Mouse (Mus musculus) gonadal fat pad, adult 2 months (tissue): ENCODE results near the gene Pcsk6. TPM values are rescaled to one million over a fixed set of nuclear protein-coding genes. Genes with fewer than 3 reads are reported as not detected.

ENCODE experiments used
- DNase-seq: peaks from one replicate; pipeline ENCODE4 v3.0.0-alpha.2; 2012; ENCODE audit warnings: low read depth
- polyA plus RNA-seq: library from polyadenylated mRNA; depleted of rRNA; stranded (reverse); fragments of >200 nt; gene quantifications from 2 replicates; pipeline ENCODE4 v1.2.3, GENCODE M21; 2012

Pcsk6 gene
- polyA plus RNA-seq, 1 experiment = 14.0 TPM

GRCm38 (mm10) chr7:65880666-65881289 lies 19.2 kb downstream of the Pcsk6 start:
- no peak for DNase-seq

- DNase-seq = no peak
Observed at GRCm38 (mm10) chr7:65881290-65881688, 19.8 kb downstream of the Pcsk6 start.

GRCm38 (mm10) chr7:65884928-65885327 lies 23.4 kb downstream of the Pcsk6 start:
- no peak for DNase-seq

- DNase-seq = no peak
Observed at GRCm38 (mm10) chr7:65885819-65886218, 24.3 kb downstream of the Pcsk6 start.

- no peak for DNase-seq
Observed at GRCm38 (mm10) chr7:65891831-65892230, 30.3 kb downstream of the Pcsk6 start.

- DNase-seq = no peak
Observed at GRCm38 (mm10) chr7:65892264-65892828, 30.8 kb downstream of the Pcsk6 start.

GRCm38 (mm10) chr7:65893546-65893945 lies 32.0 kb downstream of the Pcsk6 start:
- DNase-seq = no peak

- no peak for DNase-seq
Observed at GRCm38 (mm10) chr7:65895262-65895661, 33.7 kb downstream of the Pcsk6 start.

- DNase-seq = no peak
Observed at GRCm38 (mm10) chr7:65901231-65901630, 39.7 kb downstream of the Pcsk6 start.

GRCm38 (mm10) chr7:65902471-65903180 lies 41.1 kb downstream of the Pcsk6 start:
- no peak for DNase-seq

GRCm38 (mm10) chr7:65903456-65903855 lies 41.9 kb downstream of the Pcsk6 start:
- no peak for DNase-seq

- DNase-seq = no peak
Observed at GRCm38 (mm10) chr7:65906528-65907272, 45.2 kb downstream of the Pcsk6 start.

GRCm38 (mm10) chr7:65909343-65910127 lies 48.0 kb downstream of the Pcsk6 start:
- DNase-seq = no peak

- no peak for DNase-seq
Observed at GRCm38 (mm10) chr7:65913088-65913610, 51.6 kb downstream of the Pcsk6 start.

- no peak for DNase-seq
Observed at GRCm38 (mm10) chr7:65914761-65915301, 53.3 kb downstream of the Pcsk6 start.

GRCm38 (mm10) chr7:65915821-65916220 lies 54.3 kb downstream of the Pcsk6 start:
- no peak for DNase-seq

GRCm38 (mm10) chr7:65916566-65916965 lies 55.0 kb downstream of the Pcsk6 start:
- DNase-seq = no peak

- DNase-seq = no peak
Observed at GRCm38 (mm10) chr7:65918431-65918830, 56.9 kb downstream of the Pcsk6 start.

- no peak for DNase-seq
Observed at GRCm38 (mm10) chr7:65929398-65929797, 67.9 kb downstream of the Pcsk6 start.

- DNase-seq = no peak
Observed at GRCm38 (mm10) chr7:65930478-65930877, 68.9 kb downstream of the Pcsk6 start.
